Mouse (Mus musculus) urinary bladder, adult 2 months (tissue): ENCODE data around the gene Src. TPM values are rescaled to one million over a fixed set of nuclear protein-coding genes. Genes with fewer than 3 reads are reported as not detected.
A peak's percentile ranks its signal among the peaks of the same experiment; 100 is the strongest.
"Not testable (repeated sequence)": the region's sequence is repeated elsewhere in the genome, so short reads cannot be mapped to it uniquely, and the experiment has no call there.

Source experiments
- DNase-seq: peaks from one replicate; pipeline ENCODE4 v3.0.0; 2022; ENCODE audit warnings: low spot score
- polyA plus RNA-seq: library from polyadenylated mRNA; depleted of rRNA; stranded (reverse); fragments of >200 nt; gene quantifications from 2 replicates; pipeline ENCODE4 v1.2.3, GENCODE M21; 2012; rRNA removed

Gene Src
- polyA plus RNA-seq = 63.4 and 72.7 TPM in 2 replicates

- DNase-seq = no peak
These were observed at the start of gene Src for GRCm38 (mm10) chr2:157418206-157418605. Src (plus strand) TSS chr2:157418444.

GRCm38 (mm10) chr2:157371696-157372095 is 46.5 kb upstream of the Src start:
- DNase-seq = no peak

GRCm38 (mm10) chr2:157373681-157374080 is 44.6 kb upstream of the Src start:
- DNase-seq = peak; percentile 47

GRCm38 (mm10) chr2:157375051-157375450 is 43.2 kb upstream of the Src start:
- no peak for DNase-seq

GRCm38 (mm10) chr2:157375794-157376757 is 42.2 kb upstream of the Src start:
- DNase-seq = no peak

GRCm38 (mm10) chr2:157376995-157377394 is 41.2 kb upstream of the Src start:
- DNase-seq = no peak

- no peak for DNase-seq
These were observed 33.4 kb upstream of the Src start for GRCm38 (mm10) chr2:157384836-157385235.

GRCm38 (mm10) chr2:157388901-157389590 is 29.2 kb upstream of the Src start:
- not testable (repeated sequence) for DNase-seq

- no peak for DNase-seq
These were observed 28.7 kb upstream of the Src start for GRCm38 (mm10) chr2:157389591-157389921.

GRCm38 (mm10) chr2:157392331-157392730 is 25.9 kb upstream of the Src start:
- no peak for DNase-seq

GRCm38 (mm10) chr2:157393549-157393948 is 24.7 kb upstream of the Src start:
- DNase-seq = no peak

- no peak for DNase-seq
These were observed 23.4 kb upstream of the Src start for GRCm38 (mm10) chr2:157394868-157395267.

GRCm38 (mm10) chr2:157395371-157395770 is 22.9 kb upstream of the Src start:
- DNase-seq = no peak

- no peak for DNase-seq
These were observed 22.3 kb upstream of the Src start for GRCm38 (mm10) chr2:157395960-157396359.

- DNase-seq = no peak
These were observed 20.9 kb upstream of the Src start for GRCm38 (mm10) chr2:157397376-157397775.

GRCm38 (mm10) chr2:157398539-157398938 is 19.7 kb upstream of the Src start:
- no peak for DNase-seq

GRCm38 (mm10) chr2:157399797-157400196 is 18.4 kb upstream of the Src start:
- no peak for DNase-seq

- no peak for DNase-seq
These were observed 17.8 kb upstream of the Src start for GRCm38 (mm10) chr2:157400491-157400890.

- DNase-seq = no peak
These were observed 17.0 kb upstream of the Src start for GRCm38 (mm10) chr2:157401261-157401660.

- DNase-seq = no peak
These were observed 10.6 kb upstream of the Src start for GRCm38 (mm10) chr2:157407596-157407995.

GRCm38 (mm10) chr2:157409793-157410533 is 8.3 kb upstream of the Src start:
- DNase-seq = no peak

- peak; percentile 55 for DNase-seq
These were observed 7.0 kb upstream of the Src start for GRCm38 (mm10) chr2:157411151-157411693.
